Mouse (Mus musculus) forelimb bud, embryonic 11.5 days (tissue): ENCODE measurements around the gene Vamp2.
A peak's percentile ranks its signal among the peaks of the same experiment; 100 is the strongest.

Experiments used
- DNase-seq: peaks from one replicate; pipeline ENCODE4 v3.0.0-alpha.2; 2012; ENCODE audit warnings: low read depth, low spot score

Vamp2 gene

DNA sequence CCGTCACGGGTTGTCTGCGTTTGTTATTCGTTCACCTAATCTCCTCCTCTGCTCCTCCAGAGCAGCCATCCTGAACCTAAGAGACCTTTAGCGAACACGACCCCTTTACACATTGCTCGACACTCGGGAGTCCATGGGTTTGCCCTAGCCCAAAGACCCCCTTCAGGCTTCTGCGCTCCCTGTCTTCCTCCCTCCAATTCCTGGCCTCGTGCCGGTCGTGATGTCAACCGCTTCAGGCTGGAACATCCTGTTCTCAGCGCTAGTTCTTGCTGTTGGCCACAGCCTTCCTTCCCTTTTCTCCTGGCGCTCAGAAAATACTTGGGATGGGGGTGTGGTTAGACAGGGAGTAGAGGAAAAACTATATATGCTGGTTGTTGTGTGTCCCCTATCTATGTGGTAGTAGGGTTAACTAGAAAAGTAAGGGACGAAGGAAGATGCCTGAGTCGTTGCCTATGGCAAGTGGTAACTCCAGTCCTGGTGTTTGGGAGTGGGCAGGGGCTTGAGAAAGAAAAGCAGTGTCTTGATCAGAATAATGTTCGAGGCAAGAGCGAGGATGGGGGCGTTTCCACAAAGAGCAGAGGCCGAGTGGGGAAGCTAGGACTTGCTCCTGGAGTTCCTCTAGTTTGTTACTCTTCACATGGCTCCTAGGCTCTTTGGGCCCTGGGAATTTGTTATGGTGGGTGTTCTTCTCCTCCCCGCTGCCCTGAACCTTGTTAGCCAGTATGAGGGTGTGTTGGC is 11.1 kb downstream of the Vamp2 start:
- no peak for DNase-seq

DNA sequence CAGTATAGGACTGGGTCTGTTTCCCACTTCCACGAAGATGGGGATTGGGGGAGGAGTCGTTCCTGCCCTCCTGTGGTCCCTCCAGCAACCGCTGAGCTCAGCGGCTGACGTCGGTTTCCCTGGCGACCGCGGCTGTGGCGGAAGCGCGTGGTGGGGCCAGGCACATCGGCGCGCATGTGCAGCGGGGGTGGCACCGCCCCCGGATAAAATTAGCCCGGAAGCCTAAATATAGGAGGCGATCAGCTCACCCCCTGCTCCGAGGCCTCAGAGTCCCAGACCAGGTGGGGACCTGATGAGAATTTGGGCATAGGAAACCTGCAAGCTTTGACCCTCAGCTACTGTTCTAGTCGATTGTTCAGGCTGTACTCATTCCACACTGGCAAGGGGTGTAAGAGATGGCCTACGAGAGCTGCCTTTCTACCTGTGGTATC is 11.6 kb downstream of the Vamp2 start:
- peak; percentile 82 for DNase-seq

DNA sequence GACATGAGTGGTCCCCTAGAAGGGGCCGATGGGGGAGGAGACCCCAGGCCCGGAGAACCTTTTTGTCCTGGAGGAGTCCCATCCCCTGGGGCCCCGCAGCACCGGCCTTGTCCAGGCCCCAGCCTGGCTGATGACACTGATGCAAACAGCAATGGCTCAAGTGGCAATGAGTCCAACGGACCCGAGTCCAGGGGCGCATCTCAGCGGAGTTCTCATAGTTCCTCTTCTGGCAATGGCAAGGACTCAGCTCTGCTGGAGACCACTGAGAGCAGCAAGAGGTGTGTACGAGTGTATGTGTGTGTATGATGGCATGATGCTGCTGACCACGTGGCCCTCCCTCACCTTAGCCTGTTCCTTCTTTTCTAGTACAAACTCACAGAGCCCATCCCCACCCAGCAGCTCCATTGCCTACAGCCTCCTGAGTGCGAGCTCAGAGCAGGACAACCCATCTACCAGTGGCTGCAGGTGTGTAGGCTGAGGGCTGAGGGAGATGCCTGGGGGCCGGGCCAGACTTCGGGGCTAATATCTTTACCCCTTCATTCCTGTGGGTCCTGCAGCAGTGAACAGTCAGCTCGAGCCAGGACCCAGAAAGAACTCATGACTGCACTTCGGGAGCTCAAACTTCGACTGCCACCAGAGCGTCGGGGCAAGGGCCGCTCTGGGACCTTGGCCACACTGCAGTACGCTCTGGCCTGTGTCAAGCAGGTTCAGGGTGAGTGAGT is 12.5 kb downstream of the Vamp2 start:
- DNase-seq = no peak

DNA sequence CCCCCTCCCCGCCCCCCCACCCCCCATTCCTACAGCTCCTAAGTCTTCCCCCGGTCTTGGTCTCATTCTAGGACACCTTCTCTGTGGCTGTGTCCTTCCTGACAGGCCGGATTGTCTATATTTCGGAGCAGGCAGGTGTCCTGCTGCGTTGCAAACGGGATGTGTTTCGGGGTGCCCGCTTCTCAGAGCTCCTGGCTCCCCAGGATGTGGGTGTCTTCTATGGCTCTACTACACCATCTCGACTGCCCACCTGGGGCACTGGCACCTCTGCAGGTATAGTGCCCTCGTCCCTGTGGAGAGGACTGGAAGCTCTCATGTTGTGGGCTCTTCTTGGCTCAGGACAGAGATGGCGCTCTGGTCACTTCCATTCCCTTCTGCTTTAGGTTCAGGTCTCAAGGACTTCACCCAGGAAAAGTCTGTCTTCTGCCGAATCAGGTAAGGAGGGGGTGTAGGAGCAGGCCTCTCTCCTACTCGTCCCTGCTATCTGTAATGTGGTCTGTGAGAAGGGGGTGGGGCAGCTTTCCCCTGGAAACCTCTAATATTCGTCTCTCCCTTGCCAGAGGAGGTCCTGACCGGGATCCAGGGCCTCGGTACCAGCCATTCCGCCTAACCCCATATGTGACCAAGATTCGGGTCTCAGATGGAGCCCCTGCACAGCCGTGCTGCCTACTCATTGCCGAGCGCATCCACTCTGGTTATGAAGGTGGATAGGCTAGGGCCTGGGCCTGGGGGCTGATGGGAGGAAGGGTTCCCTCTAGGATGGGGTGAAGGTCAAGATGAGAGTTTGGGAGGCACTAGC is 13.5 kb downstream of the Vamp2 start:
- no peak for DNase-seq

GRCm38 (mm10) chr11:69102403-69102725 is 14.1 kb downstream of the Vamp2 start:
- DNase-seq = no peak

DNA sequence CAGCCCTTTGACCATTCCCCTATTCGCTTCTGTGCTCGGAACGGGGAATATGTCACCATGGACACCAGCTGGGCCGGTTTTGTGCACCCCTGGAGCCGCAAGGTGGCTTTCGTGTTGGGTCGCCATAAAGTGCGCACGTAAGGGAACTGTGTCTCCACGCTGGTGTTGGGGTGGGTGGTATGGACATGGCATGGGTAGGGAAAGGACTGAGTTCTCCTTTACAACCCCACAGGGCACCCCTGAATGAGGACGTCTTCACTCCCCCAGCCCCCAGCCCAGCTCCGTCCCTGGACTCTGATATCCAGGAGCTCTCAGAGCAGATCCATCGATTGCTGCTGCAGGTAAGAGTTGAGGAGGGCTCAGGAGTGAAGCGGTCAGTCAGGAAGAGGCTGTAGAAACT is 14.8 kb downstream of the Vamp2 start:
- DNase-seq = no peak

DNA sequence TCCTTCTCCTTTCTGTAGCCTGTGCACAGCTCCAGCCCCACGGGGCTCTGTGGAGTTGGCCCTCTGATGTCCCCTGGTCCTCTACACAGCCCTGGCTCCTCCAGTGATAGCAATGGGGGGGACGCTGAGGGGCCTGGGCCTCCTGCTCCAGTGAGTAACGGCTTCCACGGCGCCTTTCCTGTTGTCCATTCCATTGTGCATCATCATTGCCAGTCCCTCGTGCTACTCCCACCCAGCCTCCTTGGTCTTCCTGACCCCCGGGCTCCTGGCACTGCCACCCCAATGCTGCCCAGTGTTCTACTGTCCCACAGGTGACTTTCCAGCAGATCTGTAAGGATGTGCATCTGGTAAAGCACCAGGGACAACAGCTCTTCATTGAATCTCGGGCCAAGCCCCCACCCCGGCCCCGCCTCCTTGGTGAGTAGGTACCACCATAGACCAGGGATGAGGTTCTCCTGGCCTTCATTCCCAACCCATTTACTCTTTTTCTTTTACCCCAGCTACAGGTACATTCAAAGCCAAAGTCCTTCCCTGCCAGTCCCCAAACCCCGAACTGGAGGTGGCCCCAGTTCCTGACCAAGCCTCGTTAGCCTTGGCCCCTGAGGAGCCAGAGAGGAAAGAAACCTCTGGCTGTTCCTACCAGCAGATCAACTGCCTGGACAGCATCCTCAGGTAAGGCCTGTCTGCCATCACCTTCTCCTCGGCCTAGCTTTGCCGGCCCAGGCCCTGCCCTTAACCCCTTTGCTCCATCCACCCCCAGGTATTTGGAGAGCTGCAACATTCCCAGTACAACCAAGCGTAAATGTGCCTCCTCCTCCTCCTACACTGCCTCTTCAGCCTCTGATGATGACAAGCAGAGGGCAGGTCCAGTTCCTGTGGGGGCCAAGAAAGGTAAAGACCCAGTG is 15.5 kb downstream of the Vamp2 start:
- DNase-seq = no peak

- DNase-seq = no peak
Observed at GRCm38 (mm10) chr11:69104487-69104886, 16.2 kb downstream of the Vamp2 start.

DNA sequence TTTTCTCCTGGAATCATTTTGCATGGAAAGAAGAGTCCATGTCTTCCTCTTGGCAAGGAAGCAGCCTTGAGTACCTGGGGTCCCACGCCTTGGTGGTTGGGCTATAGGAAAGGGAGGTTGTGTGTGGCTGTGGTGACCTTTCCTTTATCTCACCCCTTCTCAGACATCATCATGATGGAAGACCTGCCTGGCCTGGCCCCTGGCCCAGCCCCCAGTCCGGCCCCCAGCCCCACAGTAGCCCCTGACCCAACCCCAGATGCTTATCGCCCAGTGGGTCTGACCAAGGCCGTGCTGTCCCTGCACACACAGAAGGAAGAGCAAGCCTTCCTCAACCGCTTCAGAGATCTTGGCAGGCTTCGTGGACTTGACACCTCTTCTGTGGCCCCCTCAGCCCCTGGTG is 16.9 kb downstream of the Vamp2 start:
- no peak for DNase-seq

- no peak for DNase-seq
Observed at GRCm38 (mm10) chr11:69105796-69106195, 17.5 kb downstream of the Vamp2 start.

DNA sequence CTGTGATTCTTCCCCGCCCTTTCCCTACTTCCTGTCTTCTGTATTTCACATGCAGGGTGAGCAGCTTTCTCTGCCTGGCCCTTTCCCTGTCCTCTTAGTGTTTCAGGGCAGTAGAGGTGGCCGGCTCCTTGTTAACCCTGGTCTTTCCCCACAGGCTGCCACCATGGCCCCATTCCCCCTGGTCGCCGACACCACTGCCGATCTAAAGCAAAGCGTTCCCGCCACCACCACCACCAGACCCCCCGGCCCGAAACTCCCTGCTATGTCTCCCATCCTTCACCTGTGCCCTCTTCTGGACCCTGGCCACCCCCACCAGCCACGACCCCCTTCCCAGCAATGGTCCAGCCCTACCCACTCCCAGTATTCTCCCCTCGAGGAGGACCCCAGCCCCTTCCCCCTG is 18.0 kb downstream of the Vamp2 start:
- no peak for DNase-seq

DNA sequence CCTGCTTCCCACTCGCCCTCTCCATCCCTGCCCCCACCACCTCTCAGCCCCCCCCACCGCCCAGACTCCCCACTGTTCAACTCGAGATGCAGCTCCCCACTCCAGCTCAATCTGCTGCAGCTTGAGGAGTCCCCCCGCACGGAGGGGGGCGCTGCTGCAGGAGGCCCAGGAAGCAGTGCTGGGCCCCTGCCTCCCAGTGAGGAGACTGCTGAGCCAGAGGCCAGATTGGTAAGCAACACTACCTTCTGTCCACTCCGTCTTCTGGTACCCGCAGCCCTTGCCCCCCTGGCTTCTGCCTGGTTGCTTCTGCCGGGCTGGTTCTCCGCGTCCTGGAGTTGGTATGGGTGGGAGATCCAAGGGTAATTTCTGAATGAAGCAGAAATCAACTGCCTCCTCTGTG is 18.6 kb downstream of the Vamp2 start:
- DNase-seq = no peak

DNA sequence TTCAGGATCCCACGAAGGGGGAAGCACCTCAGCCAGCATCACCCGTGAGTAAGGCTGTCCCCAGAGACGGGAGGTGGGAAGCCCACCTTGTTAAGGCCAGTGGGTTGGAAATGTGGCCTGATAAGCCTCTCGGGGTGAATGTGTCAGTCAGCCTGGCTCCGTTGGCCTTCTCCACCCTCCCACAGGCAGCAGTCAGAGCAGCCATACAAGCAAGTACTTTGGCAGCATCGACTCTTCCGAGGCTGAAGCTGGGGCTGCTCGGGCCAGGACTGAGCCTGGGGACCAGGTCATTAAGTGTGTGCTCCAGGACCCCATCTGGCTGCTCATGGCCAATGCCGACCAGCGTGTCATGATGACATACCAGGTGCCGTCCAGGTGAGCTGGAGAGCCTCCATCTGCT is 19.4 kb downstream of the Vamp2 start:
- DNase-seq = no peak

- DNase-seq = no peak
Observed at GRCm38 (mm10) chr11:69108223-69108622, 19.9 kb downstream of the Vamp2 start.

- no peak for DNase-seq
Observed at GRCm38 (mm10) chr11:69109032-69109900, 21.0 kb downstream of the Vamp2 start.

GRCm38 (mm10) chr11:69110319-69111046 is 22.2 kb downstream of the Vamp2 start:
- peak; percentile 95 for DNase-seq

DNA sequence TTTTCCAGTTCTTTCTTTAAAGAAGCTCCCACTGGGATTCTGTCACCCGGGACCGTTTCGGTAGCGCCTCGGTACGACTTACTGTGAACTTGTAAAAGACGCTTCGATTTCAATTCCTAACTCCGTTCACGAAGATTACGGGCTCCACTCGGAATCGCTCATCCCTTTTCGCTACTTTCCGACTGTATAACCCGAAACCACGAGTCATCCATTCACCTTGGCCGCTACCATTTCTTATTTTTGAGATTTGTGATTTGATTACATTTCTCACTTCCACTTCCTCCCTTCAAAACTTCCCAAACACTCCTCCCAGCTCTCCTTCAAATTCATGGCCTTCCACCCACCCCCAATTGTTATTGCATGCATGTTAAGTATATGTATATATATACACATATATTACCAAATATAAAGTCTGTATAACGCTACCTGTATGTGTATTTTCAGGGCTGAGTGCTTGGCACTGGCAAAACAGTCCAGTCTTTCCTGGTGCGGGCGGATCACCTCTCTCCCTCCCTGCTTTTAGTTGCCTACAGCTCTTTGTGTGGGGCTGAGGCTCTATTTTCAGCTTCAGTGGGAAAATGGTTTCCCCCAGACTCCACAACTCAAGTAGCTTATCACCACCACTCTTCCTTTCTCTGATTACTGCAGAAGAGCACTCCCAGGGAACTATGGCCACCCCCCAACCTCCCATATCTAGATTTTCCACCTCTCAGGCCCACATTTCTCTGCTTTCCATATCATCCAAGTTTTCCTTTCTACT is 22.9 kb downstream of the Vamp2 start:
- DNase-seq = no peak

DNA sequence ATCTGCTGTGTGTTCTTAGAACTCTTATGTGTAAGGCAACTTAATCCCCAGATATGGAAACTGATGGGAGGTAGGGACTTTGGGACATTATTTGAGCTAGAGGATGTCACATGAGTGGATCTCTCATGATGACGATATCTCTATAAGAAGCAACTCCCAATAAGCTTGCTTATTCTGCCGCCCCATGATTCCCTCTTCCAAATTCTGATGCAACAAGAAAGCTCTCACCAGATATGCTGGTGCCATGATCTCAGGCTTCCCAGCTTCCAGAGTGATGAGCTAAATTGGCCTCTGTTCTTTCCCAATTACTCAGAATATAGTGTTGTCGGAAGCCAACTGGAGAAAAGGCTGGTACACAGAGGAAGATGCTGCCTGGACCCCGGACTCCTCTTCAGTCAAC is 23.6 kb downstream of the Vamp2 start:
- DNase-seq = no peak

GRCm38 (mm10) chr11:69114018-69114417 is 25.7 kb downstream of the Vamp2 start:
- no peak for DNase-seq
